Mouse (Mus musculus) midbrain, embryonic 15.5 days (tissue): ENCODE measurements around the gene Csdc2. TPM values are rescaled to one million over a fixed set of nuclear protein-coding genes. Genes with fewer than 3 reads are reported as not detected.

ENCODE experiments used
- ATAC-seq: fragments of 200-750 bp; cut with Nextera tagmentation; replicated peaks from 2 replicates; pipeline ENCODE4 v1.8.0; 2017; ENCODE audit warnings: moderate TSS enrichment
- H3K27ac ChIP-seq: fragments of 300-500 bp; sonication (generic); 2 replicates; pipeline ENCODE4 v1.5.1; 2015; ENCODE audit warnings: mild to moderate bottlenecking, inconsistent platforms
- H3K27me3 ChIP-seq: fragments of 300-500 bp; sonication (generic); replicated peaks from 2 replicates; pipeline ENCODE4 v1.6.1; 2015; ENCODE audit warnings: inconsistent platforms
- H3K36me3 ChIP-seq: fragments of 300-500 bp; sonication (generic); replicated peaks from 2 replicates; pipeline ENCODE4 v1.6.1; 2015; ENCODE audit warnings: inconsistent platforms
- H3K4me1 ChIP-seq: fragments of 300-500 bp; sonication (generic); 2 replicates; pipeline ENCODE4 v1.6.1; 2015; ENCODE audit warnings: inconsistent platforms
- H3K4me2 ChIP-seq: fragments of 300-500 bp; sonication (generic); 2 replicates; pipeline ENCODE4 v1.6.1; 2015; ENCODE audit warnings: inconsistent platforms, mild to moderate bottlenecking, moderate library complexity
- H3K4me3 ChIP-seq: fragments of 300-500 bp; sonication (generic); 2 replicates; pipeline ENCODE4 v1.5.1; 2015; ENCODE audit warnings: mild to moderate bottlenecking, inconsistent platforms
- H3K9ac ChIP-seq: fragments of 300-500 bp; sonication (generic); 2 replicates; pipeline ENCODE4 v1.6.1; 2015; ENCODE audit warnings: mild to moderate bottlenecking, inconsistent platforms
- H3K9me3 ChIP-seq: fragments of 300-500 bp; sonication (generic); 2 replicates; pipeline ENCODE4 v1.6.1; 2016; ENCODE audit warnings: inconsistent platforms
- WGBS: fragments of 180-500 bp; shearing (Covaris S2); methylation state at CpG from one replicate; pipeline ENCODE4 v1.1.7; 2015; ENCODE audit warnings: mixed read lengths; 5-methylcytosine and 5-hydroxymethylcytosine counted together
- polyA plus RNA-seq: library from polyadenylated mRNA; unstranded; fragments of >200 nt; fragmentation: Nextera tagmentation; extraction: Ambion mirVana; gene quantifications from 2 replicates; pipeline ENCODE4 v1.2.1, GENCODE M21; 2015

The Csdc2 gene
- polyA plus RNA-seq, 1 experiment from 2014 or later: 250 TPM

DNA sequence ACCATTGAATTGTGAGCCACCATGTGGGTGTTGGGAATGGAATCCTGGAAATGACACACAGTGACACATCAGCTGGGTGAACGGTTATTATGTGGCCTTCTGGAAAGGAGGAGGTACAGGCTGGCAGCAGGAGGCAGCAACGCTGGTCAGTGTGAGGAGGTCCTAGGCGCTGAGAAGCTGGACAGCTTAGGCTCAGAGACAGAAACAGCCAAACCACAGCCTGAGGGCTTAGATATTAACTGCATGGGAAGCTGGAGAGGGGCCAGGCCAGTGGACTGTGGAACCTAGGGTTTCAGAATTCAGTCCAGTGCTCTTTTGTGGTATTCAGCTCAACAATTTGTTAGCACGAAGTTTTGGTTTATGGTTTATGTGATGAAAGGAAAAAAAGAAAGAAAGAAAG, 8.8 kb upstream of the Csdc2 start:
- Histone ChIP-seq H3K36me3 (no peaks in the 10 kb centered on the region), H3K4me1 (peaks cover 34% of the 10 kb centered on the region), H3K27me3 (no peaks in the 10 kb centered on the region), H3K9ac (no peak overlapping the region), H3K27ac (peak overlapping the region; percentile 84), H3K4me2 (no peak overlapping the region), H3K4me3 (no peak overlapping the region), H3K9me3 (no peaks in the 10 kb centered on the region)
- 49% methylated on average over 4 of the region's 4 CpGs for WGBS
- ATAC-seq: no peak

DNA sequence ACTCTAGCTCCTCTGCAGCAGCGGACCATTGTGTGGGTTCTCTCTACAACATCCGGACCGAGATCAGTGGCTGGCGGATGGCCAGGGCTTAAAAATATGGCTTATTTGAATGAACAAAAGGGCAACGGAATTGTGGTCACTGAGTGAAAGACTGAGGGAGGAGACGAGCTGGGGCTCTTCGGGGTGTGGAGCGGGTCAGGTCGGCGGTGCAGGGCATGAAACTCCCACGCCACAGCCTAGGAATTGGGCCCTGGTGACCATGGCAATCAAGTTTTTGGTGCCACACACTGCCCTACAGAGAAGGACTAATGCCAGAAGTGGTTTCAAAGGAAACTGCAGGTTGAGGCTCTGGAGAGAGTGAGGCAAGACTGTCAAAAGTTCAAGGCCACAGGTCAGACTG, 8.3 kb upstream of the Csdc2 start:
- 49% methylated on average over 11 of the region's 11 CpGs for WGBS
- Histone ChIP-seq H3K4me1 (peaks cover 32% of the 10 kb centered on the region), H3K36me3 (no peaks in the 10 kb centered on the region), H3K27me3 (no peaks in the 10 kb centered on the region), H3K4me2 (no peak overlapping the region), H3K9me3 (no peaks in the 10 kb centered on the region), H3K27ac (peak overlapping the region; percentile 56; the same call in 1 of the 2 replicates), H3K4me3 (no peak overlapping the region), H3K9ac (no peak overlapping the region)
- no peak for ATAC-seq

DNA sequence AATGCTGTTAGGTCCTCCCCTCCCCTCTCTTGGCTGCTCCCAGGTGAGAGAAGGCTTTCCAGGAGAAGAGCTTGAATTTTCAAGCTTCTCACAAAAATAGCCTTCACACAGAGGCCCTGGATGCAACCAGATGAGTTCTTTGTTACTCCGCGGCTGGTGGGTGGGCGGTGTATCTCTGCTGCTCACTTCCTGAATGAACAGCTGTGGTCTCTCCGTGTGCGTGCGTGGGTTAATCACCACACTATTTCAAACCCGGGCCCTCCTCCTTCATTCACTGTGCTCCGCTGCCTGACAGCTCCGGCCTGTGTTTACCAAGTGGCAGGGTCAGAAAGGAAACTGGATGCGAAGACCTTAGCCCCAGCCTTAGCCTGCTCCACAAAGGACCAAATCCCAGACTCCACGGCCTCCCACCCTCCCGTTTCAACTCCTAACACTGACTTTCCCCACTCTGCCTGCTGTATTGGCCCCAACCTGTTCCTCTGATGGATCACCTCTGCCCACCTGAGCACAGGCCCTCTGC, 3.5 kb upstream of the Csdc2 start:
- Histone ChIP-seq H3K9ac (no peak overlapping the region), H3K27me3 (no peaks in the 10 kb centered on the region), H3K4me2 (no peak overlapping the region), H3K9me3 (no peaks in the 10 kb centered on the region), H3K4me1 (peaks cover 17% of the 10 kb centered on the region), H3K4me3 (no peak overlapping the region), H3K27ac (no peak overlapping the region), H3K36me3 (no peaks in the 10 kb centered on the region)
- ATAC-seq: no peak
- 33% methylated on average over 12 of the region's 12 CpGs for WGBS

DNA sequence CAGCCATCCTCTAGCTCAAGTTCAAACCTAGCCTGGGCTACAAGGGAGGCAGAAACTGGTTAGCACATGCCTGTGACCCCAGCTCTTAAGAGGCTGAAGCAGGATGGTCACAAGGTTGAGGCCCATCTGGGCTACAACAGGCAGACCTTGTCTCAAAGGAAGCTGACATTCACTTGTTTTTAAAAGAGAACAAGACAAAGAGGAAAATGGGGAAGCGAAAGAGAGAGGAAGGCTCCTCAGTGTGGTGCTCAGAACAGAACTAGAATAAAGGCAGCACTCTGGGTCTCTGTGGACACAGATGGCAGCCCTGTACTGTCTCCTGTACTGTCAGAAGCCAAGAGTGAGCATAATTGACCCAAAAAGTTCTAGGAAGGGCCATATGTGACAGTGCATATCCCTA, 2.6 kb upstream of the Csdc2 start:
- no peak overlapping the region for H3K4me3 ChIP-seq
- peaks cover 27% of the 10 kb centered on the region for H3K4me1 ChIP-seq
- H3K36me3 ChIP-seq: no peaks in the 10 kb centered on the region
- no peaks in the 10 kb centered on the region for H3K27me3 ChIP-seq
- no peak overlapping the region for H3K27ac ChIP-seq
- no peak for ATAC-seq
- WGBS: 80% methylated on average over 1 of the region's 1 CpGs
- no peak overlapping the region for H3K4me2 ChIP-seq
- no peaks in the 10 kb centered on the region for H3K9me3 ChIP-seq
- no peak overlapping the region for H3K9ac ChIP-seq

DNA sequence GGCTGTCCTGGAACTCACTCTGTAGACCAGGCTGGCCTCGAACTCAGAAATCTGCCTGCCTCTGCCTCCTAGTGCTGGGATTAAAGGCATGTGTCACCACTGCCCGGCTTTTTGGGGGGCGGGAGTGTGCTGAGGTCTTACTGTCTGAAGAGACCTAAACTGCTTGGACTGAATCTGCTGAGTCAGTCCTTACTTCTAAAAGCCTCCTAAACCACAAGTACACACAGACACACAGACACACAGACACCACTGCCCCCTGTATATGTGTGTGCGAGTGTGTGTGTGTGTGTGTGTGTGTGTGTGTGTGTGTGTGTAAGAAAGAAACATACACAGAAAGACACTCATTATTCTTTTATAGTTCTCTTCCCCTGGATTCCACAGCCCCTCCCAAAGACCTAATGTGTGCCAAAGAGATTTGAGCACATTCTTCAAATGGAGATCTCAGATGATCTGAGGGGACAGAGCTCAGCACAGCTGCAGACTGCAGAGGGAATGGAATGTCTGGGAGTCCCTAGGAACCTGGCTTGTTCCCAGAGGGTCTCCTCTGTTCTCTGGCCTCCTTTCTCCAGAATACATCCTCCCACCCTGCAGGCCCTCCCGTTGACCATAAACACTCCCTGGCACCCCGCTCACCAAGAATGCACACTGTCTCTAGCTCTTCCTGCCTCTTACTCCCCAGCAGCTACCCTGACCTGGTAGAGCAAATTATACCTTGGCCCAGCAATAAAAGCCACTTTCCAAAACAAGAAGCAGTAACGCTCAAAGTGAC, 506 bp upstream of the Csdc2 start:
- WGBS: 55% methylated on average over 7 of the region's 7 CpGs
- peak; percentile 21; the same call in 1 of the 2 replicates for ATAC-seq
- H3K36me3 ChIP-seq: 0 out of 2 replicates have a peak, but pooled peaks cover 6% of the 10 kb centered on the region

DNA sequence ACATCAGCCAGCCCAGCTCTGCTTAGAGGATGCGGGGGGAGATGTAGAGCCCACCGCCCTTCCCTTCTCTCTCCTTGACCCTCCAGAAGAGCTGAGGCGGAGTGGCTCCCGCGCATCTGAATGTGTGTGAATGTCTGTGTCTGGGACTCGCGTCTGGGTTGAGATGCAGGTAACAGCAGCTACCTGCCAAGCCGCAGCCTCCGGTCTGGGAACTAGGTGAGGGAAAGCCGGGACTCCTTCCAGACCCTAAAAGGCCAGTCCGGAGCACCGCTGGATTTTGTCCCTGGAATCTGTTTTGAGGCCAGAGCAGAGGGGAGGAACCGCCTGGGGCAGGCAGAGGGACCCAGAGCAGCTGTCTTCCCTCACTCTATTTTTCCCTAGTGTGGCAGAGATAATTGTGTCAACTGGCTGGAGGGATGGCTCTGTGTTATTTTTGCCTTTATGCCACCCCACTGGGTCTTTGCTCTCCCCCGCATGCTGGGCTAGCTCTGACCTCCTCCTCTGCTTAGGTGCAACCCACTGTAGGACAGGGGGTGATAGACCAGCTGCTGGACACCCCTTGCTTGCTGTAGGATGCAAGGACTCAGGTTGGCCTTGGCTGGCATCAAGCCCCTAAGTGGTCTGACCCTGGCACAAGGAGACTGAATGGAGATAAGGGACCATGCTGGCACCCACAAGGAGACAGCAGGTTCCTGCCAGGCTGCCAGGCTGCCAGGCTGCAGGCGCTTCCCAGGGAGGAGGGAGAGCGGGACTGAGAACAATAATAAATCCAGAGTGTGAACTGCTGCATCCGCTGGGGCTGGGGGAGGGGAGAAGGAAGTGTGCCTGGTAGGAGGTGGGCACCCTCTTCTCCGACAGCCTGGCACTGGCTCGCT, 776 bp downstream of the Csdc2 start:
- H3K9me3 ChIP-seq: no peaks in the 10 kb centered on the region
- H3K4me1 ChIP-seq: peaks cover 32% of the 10 kb centered on the region
- peak overlapping the region; percentile 62 for H3K4me3 ChIP-seq
- peak overlapping the region; percentile 93 for H3K27ac ChIP-seq
- H3K9ac ChIP-seq: peak overlapping the region; percentile 79
- WGBS: 3% methylated on average over 19 of the region's 19 CpGs
- no peaks in the 10 kb centered on the region for H3K27me3 ChIP-seq
- ATAC-seq: peak; percentile 61
- 0 out of 2 replicates have a peak, but pooled peaks cover 6% of the 10 kb centered on the region for H3K36me3 ChIP-seq
- H3K4me2 ChIP-seq: peak overlapping the region; percentile 66

More for the DNA sequence above, 506 bp upstream of the Csdc2 start:
- Histone ChIP-seq H3K4me1 (peaks cover 32% of the 10 kb centered on the region), H3K9me3 (no peaks in the 10 kb centered on the region), H3K9ac (peak overlapping the region; percentile 79), H3K4me3 (peak overlapping the region; percentile 62), H3K4me2 (peak overlapping the region; percentile 66), H3K27ac (peak overlapping the region; percentile 93), H3K27me3 (no peaks in the 10 kb centered on the region)

DNA sequence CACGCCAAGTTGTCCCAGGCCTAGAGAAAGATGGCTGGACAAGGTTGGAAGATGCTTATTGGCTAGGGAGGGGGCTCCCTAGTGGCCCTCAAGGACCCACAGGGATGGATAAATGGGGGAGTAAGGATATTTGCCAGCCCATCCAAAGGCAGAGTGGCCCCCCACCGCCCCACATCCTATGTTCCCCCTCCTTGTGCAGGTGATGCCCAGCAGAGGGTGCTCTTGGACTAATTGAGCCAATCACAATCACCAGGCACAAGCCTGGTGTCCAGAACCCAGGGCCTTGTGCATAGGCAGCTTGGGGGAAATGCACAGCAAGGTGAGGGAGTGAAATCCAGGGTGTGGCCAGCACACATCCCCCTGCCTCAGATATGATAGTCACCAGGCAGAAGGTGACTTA, 1.7 kb downstream of the Csdc2 start:
- Histone ChIP-seq H3K9ac (peak overlapping the region; percentile 79), H3K27me3 (no peaks in the 10 kb centered on the region), H3K4me1 (peaks cover 36% of the 10 kb centered on the region), H3K27ac (peak overlapping the region; percentile 93), H3K4me2 (peak overlapping the region; percentile 66), H3K4me3 (peak overlapping the region; percentile 62), H3K9me3 (no peaks in the 10 kb centered on the region), H3K36me3 (0 out of 2 replicates have a peak, but pooled peaks cover 6% of the 10 kb centered on the region)
- 15% methylated on average over 2 of the region's 2 CpGs for WGBS
- ATAC-seq: peak; percentile 21; the same call in 1 of the 2 replicates

DNA sequence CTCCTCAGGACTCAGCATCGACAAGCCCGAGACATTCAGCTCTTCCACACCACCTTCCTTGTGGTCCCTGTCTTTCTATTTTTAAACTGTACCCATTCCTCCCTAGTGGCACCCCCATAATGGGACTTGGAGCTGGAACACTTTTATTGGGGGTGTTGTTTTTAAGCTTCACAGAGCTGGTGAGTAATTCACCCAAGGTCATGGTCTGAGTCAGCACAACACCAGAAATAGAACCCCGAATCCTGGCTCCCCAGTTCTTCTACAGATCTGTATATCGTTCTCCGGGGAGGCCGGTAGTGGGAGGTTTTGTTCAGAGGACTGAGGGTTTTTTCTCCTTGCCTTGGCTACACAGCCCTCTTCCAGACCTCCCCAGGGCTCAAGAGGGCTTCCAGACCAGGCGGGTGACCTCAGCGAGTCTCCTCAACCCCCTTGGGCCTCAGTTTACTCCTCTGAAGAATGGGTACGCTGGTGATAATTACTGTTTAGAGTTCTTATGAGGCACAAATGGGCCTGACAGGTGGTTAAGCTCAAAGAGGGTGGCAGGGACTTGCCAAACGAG, 2.7 kb downstream of the Csdc2 start:
- no peak overlapping the region for H3K4me3 ChIP-seq
- H3K27ac ChIP-seq: peak overlapping the region; percentile 23; the same call in 1 of the 2 replicates
- peaks cover 39% of the 10 kb centered on the region for H3K4me1 ChIP-seq
- no peak overlapping the region for H3K9ac ChIP-seq
- ATAC-seq: no peak
- 89% methylated on average over 10 of the region's 10 CpGs for WGBS
- H3K27me3 ChIP-seq: no peaks in the 10 kb centered on the region
- H3K4me2 ChIP-seq: peak overlapping the region; percentile 66
- H3K36me3 ChIP-seq: 0 out of 2 replicates have a peak, but pooled peaks cover 6% of the 10 kb centered on the region
- no peaks in the 10 kb centered on the region for H3K9me3 ChIP-seq

DNA sequence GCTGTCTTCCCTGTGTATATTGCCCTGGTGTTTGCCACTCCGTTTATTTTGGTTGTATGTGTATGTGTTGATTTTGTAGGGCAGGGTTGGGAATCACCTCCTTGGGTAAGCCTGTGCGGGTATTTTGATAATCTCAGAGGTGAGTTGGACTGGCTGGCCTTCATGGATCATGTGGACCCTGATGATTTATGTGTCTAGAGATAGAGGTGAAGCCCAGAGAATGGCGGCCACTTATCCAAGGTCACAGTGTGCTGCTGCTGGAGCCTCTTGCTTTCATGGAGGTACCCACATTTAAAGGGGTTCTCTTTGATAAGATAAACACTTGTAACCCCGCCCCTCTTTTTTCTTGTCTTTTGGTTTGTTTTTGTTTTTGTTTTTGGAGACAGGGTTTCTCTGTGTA, 3.2 kb downstream of the Csdc2 start:
- H3K4me1 ChIP-seq: peaks cover 39% of the 10 kb centered on the region
- no peak for ATAC-seq

DNA sequence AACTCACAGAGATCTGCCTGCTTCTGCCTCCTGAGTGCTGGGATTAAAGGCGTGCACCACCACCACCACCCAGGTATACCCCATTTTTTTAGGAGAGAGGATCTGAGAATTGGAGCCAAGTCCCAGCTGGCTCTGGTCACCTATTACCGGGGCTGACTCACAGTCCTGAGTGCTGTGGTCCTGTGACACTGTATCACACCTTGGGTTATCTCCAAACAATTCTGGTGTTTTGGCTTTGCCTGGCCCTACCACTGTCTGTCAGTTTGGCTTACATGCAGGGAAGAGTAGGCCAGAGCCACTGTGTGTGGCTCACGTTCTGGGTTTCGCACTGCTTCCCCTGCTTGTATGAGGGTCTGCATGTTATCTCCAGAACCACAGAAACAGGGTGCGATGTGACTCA, 3.7 kb downstream of the Csdc2 start:
- Histone ChIP-seq H3K4me2 (no peak overlapping the region), H3K4me3 (no peak overlapping the region), H3K27ac (no peak overlapping the region), H3K9ac (no peak overlapping the region), H3K27me3 (no peaks in the 10 kb centered on the region), H3K36me3 (0 out of 2 replicates have a peak, but pooled peaks cover 6% of the 10 kb centered on the region), H3K9me3 (no peaks in the 10 kb centered on the region), H3K4me1 (peaks cover 39% of the 10 kb centered on the region)
- no peak for ATAC-seq
- WGBS: 93% methylated on average over 5 of the region's 5 CpGs

More for the DNA sequence above, 3.2 kb downstream of the Csdc2 start:
- Histone ChIP-seq H3K27ac (no peak overlapping the region), H3K27me3 (no peaks in the 10 kb centered on the region), H3K9me3 (no peaks in the 10 kb centered on the region), H3K9ac (no peak overlapping the region), H3K4me3 (no peak overlapping the region), H3K36me3 (0 out of 2 replicates have a peak, but pooled peaks cover 6% of the 10 kb centered on the region), H3K4me2 (no peak overlapping the region)
- WGBS: 92% methylated on average over 4 of the region's 4 CpGs

DNA sequence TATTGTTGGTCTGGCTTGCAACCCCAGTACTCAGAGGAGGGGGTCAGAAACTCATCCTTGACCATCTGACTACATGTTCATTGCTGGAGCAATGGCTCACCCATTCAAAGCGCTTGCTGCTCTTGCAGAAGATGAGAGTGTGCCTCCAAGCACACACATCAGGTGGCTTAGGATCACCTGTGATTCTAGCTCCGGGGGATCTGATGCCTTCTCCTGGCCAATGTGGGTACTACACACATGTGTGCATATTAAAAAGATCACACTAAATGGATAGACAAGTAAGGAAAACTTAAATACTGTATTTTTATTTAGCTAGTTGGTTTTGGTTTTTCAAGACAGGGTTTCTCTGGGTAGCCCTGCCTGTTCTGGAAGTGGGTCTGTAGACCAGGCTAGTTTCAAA, 4.5 kb downstream of the Csdc2 start:
- 95% methylated on average over 2 of the region's 2 CpGs for WGBS
- Histone ChIP-seq H3K9me3 (no peaks in the 10 kb centered on the region), H3K9ac (no peak overlapping the region), H3K27me3 (no peaks in the 10 kb centered on the region), H3K4me3 (no peak overlapping the region), H3K4me2 (no peak overlapping the region), H3K4me1 (peaks cover 37% of the 10 kb centered on the region), H3K36me3 (0 out of 2 replicates have a peak, but pooled peaks cover 6% of the 10 kb centered on the region), H3K27ac (no peak overlapping the region)
- ATAC-seq: no peak
